Mouse (Mus musculus): ENCODE data around the gene Smpd2. TPM values are rescaled to one million over a fixed set of nuclear protein-coding genes. Genes with fewer than 3 reads are reported as not detected.

Gene Smpd2
- polyA plus RNA-seq, 1 experiment from 2014 or later = 55.0 TPM

DNA sequence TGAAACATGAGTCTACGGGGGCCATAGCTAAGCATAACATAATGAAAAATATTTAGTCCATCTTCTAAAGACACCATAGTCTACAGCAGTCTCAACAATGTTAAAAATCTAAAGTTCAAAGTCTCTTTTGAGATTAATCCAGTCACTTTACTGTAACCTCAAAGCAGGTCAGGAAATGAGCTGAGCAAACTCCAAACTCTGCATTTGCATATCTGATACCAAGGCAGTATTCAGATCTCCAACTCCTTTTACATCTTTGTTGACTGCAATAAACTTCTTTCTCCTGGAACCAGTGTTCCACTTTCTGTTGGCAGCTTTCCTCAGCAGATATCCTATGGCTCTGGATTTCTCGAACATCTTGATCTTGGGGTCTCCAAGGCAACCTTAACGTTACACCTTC, 19.5 kb downstream of the Smpd2 start:
- Histone ChIP-seq H3K27me3 (ENCODE audit: control insufficient read depth, insufficient read depth, low read length) (no peaks in the 10 kb centered on the region), H3K9ac (ENCODE audit: low read length) (no peak overlapping the region), H3K36me3 (ENCODE audit: control insufficient read depth, insufficient read depth) (0 out of 2 replicates have a peak, but pooled peaks cover 3% of the 10 kb centered on the region), H3K9me3 (replicated peaks; ENCODE audit: control insufficient read depth, low read length) (no peaks in the 10 kb centered on the region), H3K4me3 (ENCODE audit: low read length) (no peak overlapping the region), H3K27ac (ENCODE audit: low read length) (no peak overlapping the region), H3K4me1 (ENCODE audit: control insufficient read depth, insufficient read depth, low read length) (peaks cover 29% of the 10 kb centered on the region), H3K4me2 (ENCODE audit: low read depth, low read length) (no peak overlapping the region)
- no peak for ATAC-seq (replicated peaks; ENCODE audit: extremely low read depth, insufficient read depth, low FRiP score)
- WGBS = 88% methylated on average over 3 of the region's 3 CpGs

DNA sequence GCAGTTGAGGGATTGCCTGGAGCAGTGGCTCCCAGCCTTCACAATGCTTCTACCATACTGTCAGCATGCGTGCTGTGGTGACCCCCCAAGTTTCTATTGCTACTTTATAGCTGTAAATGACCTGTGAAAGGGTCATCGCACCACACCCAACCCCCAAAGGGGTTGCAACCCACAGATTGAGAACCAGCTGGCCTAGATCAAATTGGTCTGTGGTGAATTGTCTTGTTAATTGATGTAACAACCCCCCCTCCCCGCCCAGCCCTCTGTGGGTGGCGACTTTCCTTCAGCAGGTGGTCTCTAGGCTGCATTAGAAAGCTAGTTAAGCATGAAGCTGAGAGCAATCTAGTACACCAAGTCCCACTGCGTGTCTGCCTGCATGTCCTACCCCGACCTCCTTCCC, 22.8 kb downstream of the Smpd2 start:
- Histone ChIP-seq H3K4me3 (ENCODE audit: low read length) (no peak overlapping the region), H3K9ac (ENCODE audit: low read length) (no peak overlapping the region), H3K36me3 (ENCODE audit: control insufficient read depth, insufficient read depth) (peaks cover 14% of the 10 kb centered on the region), H3K4me2 (ENCODE audit: low read depth, low read length) (no peak overlapping the region), H3K4me1 (ENCODE audit: control insufficient read depth, insufficient read depth, low read length) (peaks cover 4% of the 10 kb centered on the region), H3K27ac (ENCODE audit: low read length) (no peak overlapping the region), H3K9me3 (replicated peaks; ENCODE audit: control insufficient read depth, low read length) (no peaks in the 10 kb centered on the region), H3K27me3 (ENCODE audit: control insufficient read depth, insufficient read depth, low read length) (no peaks in the 10 kb centered on the region)
- WGBS = 68% methylated on average over 6 of the region's 6 CpGs
- ATAC-seq (replicated peaks; ENCODE audit: extremely low read depth, insufficient read depth, low FRiP score) = no peak

DNA sequence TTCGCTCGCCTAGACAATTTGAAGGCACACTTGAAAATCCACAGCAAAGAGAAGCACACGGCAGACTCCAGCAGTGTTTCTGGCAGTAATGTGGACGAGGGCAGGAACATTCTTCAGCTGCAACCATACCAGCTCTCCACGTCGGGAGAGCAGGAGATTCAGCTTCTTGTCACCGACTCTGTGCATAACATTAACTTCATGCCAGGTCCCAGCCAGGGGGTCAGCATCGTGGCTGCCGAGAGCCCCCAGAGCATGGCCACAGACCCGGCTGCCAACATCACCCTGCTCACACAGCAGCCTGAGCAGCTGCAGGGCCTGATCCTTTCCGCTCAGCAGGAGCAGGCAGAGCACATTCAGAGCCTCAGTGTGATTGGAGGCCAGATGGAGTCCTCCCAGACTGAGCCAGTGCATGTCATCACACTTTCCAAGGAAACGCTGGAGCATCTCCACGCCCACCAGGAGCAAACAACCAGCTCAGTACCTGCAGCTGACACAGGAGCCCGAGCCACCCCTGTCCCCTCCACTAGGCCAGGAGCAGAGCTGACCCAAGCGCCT, 25.7 kb downstream of the Smpd2 start:
- Histone ChIP-seq H3K36me3 (ENCODE audit: control insufficient read depth, insufficient read depth) (peaks cover 14% of the 10 kb centered on the region), H3K4me1 (ENCODE audit: control insufficient read depth, insufficient read depth, low read length) (peaks cover 7% of the 10 kb centered on the region), H3K9me3 (replicated peaks; ENCODE audit: control insufficient read depth, low read length) (no peaks in the 10 kb centered on the region), H3K4me3 (ENCODE audit: low read length) (no peak overlapping the region), H3K27ac (ENCODE audit: low read length) (no peak overlapping the region), H3K9ac (ENCODE audit: low read length) (no peak overlapping the region), H3K27me3 (ENCODE audit: control insufficient read depth, insufficient read depth, low read length) (no peaks in the 10 kb centered on the region), H3K4me2 (ENCODE audit: low read depth, low read length) (no peak overlapping the region)
- ATAC-seq (replicated peaks; ENCODE audit: extremely low read depth, insufficient read depth, low FRiP score) = no peak
- 62% methylated on average over 15 of the region's 15 CpGs for WGBS

DNA sequence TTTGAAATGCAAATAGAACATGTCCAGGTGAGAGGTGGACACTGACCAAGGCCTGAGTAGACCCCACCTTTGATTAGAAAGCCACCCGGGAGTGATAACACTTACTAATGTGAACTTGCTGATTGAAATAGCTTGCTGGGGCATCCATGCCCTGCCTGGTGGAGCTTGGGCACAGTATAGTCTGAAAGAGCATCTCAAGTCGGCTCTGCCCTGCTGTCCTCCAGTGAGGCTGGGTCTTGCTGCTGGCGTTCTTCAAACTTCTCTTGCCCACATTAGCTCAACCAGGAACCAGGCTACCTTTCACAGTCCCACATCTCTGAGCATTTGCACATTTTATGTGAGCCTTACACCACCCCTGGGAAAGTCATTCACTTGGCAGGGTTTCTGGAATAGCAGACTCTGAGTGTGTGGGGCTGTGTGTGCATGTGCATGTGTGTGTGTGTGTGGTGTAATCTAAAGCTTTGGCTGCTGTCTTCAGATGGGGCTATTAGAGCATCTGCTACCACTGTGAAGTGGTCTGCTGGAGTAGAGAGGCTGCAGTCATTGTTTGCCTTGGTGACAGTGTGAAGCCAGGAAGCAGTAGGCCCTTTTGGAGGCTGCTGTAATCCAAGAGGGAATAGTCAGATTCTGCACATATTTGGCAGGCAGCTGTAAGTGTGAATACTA, 29.0 kb downstream of the Smpd2 start:
- H3K36me3 ChIP-seq (ENCODE audit: control insufficient read depth, insufficient read depth) = peaks cover 18% of the 10 kb centered on the region
- ATAC-seq (replicated peaks; ENCODE audit: extremely low read depth, insufficient read depth, low FRiP score) = no peak
- no peak overlapping the region for H3K4me2 ChIP-seq (ENCODE audit: low read depth, low read length)
- no peaks in the 10 kb centered on the region for H3K27me3 ChIP-seq (ENCODE audit: control insufficient read depth, insufficient read depth, low read length)
- H3K9me3 ChIP-seq (replicated peaks; ENCODE audit: control insufficient read depth, low read length) = no peaks in the 10 kb centered on the region
- peaks cover 13% of the 10 kb centered on the region for H3K4me1 ChIP-seq (ENCODE audit: control insufficient read depth, insufficient read depth, low read length)
- 86% methylated on average over 3 of the region's 3 CpGs for WGBS
- no peak overlapping the region for H3K27ac ChIP-seq (ENCODE audit: low read length)
- no peak overlapping the region for H3K4me3 ChIP-seq (ENCODE audit: low read length)
- no peak overlapping the region for H3K9ac ChIP-seq (ENCODE audit: low read length)

DNA sequence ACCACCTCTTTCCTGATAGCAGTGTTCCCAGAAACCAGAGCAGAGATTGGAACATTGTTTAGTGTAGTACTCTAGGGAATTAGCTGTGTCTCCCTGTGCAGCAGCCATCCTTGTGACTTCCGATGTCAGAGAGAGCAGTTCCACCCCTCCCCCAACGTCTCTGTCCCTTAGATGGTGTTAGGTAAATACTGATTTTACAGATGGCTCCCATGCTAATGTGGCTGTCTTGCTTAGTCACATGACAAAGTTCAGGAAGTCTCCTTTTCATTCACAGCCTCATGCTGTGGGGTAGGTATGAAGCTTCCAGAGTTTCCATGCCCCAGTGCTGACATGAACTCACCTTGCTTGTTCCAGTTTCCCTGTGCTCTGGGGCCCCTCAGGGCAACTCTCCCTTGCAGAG, 29.7 kb downstream of the Smpd2 start:
- WGBS = 15% methylated on average over 2 of the region's 2 CpGs
- peaks cover 16% of the 10 kb centered on the region for H3K4me1 ChIP-seq (ENCODE audit: control insufficient read depth, insufficient read depth, low read length)
- H3K9me3 ChIP-seq (replicated peaks; ENCODE audit: control insufficient read depth, low read length) = no peaks in the 10 kb centered on the region
- peaks cover 21% of the 10 kb centered on the region for H3K36me3 ChIP-seq (ENCODE audit: control insufficient read depth, insufficient read depth)
- H3K4me3 ChIP-seq (ENCODE audit: low read length) = no peak overlapping the region
- no peak overlapping the region for H3K4me2 ChIP-seq (ENCODE audit: low read depth, low read length)
- no peak for ATAC-seq (replicated peaks; ENCODE audit: extremely low read depth, insufficient read depth, low FRiP score)
- no peaks in the 10 kb centered on the region for H3K27me3 ChIP-seq (ENCODE audit: control insufficient read depth, insufficient read depth, low read length)
- H3K9ac ChIP-seq (ENCODE audit: low read length) = no peak overlapping the region
- H3K27ac ChIP-seq (ENCODE audit: low read length) = no peak overlapping the region

DNA sequence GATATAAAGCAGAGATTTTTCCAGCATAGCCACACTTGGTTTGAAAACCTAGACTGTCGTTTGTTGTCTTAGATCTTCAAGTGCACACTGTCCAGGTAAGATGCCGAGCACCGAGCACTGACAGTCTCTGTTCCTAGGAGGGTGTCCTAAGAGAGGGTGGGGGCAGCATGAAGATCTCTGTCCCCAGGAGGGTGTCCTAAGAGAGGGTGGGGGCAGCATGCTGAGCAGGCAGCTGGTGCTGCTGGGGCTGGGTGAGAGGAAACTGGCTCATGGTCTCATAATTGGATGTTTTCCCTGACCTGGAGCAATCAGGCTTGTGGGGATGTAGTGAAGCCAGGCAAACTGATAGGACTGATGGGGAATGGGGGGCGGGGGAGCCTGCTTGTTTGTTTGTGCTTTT, 30.2 kb downstream of the Smpd2 start:
- Histone ChIP-seq H3K36me3 (ENCODE audit: control insufficient read depth, insufficient read depth) (peaks cover 19% of the 10 kb centered on the region), H3K9me3 (replicated peaks; ENCODE audit: control insufficient read depth, low read length) (no peaks in the 10 kb centered on the region), H3K27ac (ENCODE audit: low read length) (no peak overlapping the region), H3K4me2 (ENCODE audit: low read depth, low read length) (no peak overlapping the region), H3K9ac (ENCODE audit: low read length) (no peak overlapping the region), H3K27me3 (ENCODE audit: control insufficient read depth, insufficient read depth, low read length) (no peaks in the 10 kb centered on the region), H3K4me3 (ENCODE audit: low read length) (no peak overlapping the region), H3K4me1 (ENCODE audit: control insufficient read depth, insufficient read depth, low read length) (peaks cover 16% of the 10 kb centered on the region)
- no peak for ATAC-seq (replicated peaks; ENCODE audit: extremely low read depth, insufficient read depth, low FRiP score)
- 75% methylated on average over 4 of the region's 4 CpGs for WGBS

DNA sequence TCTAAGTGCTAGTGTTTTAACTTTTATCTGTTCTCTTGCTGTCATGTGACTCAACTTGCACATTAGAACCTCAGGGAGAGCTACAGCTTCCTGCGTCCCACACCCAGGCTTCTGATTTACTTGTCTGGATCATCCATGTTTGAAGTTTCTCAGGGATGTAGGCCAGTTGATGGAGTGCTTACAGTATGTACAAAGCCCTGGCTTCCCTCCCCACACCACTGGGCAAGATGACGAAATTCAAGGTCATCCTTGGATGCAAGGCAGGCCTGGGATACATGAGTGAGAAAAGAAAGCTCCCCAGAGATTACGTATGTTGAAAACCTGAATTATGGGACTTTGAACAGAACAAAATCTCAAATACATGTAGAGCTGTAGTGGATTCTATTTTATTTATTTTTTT, 37.4 kb downstream of the Smpd2 start:
- H3K27ac ChIP-seq (ENCODE audit: low read length) = no peak overlapping the region
- no peak overlapping the region for H3K4me2 ChIP-seq (ENCODE audit: low read depth, low read length)
- no peak for ATAC-seq (replicated peaks; ENCODE audit: extremely low read depth, insufficient read depth, low FRiP score)
- H3K9ac ChIP-seq (ENCODE audit: low read length) = no peak overlapping the region
- no peaks in the 10 kb centered on the region for H3K9me3 ChIP-seq (replicated peaks; ENCODE audit: control insufficient read depth, low read length)
- H3K36me3 ChIP-seq (ENCODE audit: control insufficient read depth, insufficient read depth) = peaks cover 17% of the 10 kb centered on the region
- H3K4me3 ChIP-seq (ENCODE audit: low read length) = no peak overlapping the region
- H3K27me3 ChIP-seq (ENCODE audit: control insufficient read depth, insufficient read depth, low read length) = no peaks in the 10 kb centered on the region
- H3K4me1 ChIP-seq (ENCODE audit: control insufficient read depth, insufficient read depth, low read length) = peaks cover 27% of the 10 kb centered on the region
- WGBS = 87% methylated on average over 3 of the region's 3 CpGs

DNA sequence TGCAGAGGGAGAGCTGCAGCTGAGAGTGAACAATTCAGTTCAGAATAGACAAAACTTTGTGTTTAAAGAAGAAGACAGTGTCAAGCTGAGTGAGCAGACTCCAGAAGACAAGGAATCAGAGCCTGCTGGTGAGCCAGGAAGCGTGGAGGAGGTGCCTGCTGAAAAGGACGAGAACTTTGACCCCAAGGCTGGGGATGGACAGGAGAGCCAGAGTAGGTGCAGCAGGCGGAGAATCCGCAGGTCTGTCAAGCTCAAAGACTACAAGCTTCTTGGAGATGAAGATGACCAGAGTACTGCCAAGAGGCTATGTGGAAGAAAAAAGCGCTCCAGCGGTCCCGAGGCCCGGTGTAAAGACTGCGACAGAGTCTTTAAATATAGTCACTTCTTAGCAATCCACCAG, 38.5 kb downstream of the Smpd2 start:
- Histone ChIP-seq H3K4me1 (ENCODE audit: control insufficient read depth, insufficient read depth, low read length) (peaks cover 26% of the 10 kb centered on the region), H3K4me2 (ENCODE audit: low read depth, low read length) (no peak overlapping the region), H3K27ac (ENCODE audit: low read length) (no peak overlapping the region), H3K36me3 (ENCODE audit: control insufficient read depth, insufficient read depth) (peaks cover 15% of the 10 kb centered on the region), H3K27me3 (ENCODE audit: control insufficient read depth, insufficient read depth, low read length) (no peaks in the 10 kb centered on the region), H3K9me3 (replicated peaks; ENCODE audit: control insufficient read depth, low read length) (no peaks in the 10 kb centered on the region), H3K9ac (ENCODE audit: low read length) (no peak overlapping the region), H3K4me3 (ENCODE audit: low read length) (no peak overlapping the region)
- 94% methylated on average over 9 of the region's 9 CpGs for WGBS
- ATAC-seq (replicated peaks; ENCODE audit: extremely low read depth, insufficient read depth, low FRiP score) = no peak

DNA sequence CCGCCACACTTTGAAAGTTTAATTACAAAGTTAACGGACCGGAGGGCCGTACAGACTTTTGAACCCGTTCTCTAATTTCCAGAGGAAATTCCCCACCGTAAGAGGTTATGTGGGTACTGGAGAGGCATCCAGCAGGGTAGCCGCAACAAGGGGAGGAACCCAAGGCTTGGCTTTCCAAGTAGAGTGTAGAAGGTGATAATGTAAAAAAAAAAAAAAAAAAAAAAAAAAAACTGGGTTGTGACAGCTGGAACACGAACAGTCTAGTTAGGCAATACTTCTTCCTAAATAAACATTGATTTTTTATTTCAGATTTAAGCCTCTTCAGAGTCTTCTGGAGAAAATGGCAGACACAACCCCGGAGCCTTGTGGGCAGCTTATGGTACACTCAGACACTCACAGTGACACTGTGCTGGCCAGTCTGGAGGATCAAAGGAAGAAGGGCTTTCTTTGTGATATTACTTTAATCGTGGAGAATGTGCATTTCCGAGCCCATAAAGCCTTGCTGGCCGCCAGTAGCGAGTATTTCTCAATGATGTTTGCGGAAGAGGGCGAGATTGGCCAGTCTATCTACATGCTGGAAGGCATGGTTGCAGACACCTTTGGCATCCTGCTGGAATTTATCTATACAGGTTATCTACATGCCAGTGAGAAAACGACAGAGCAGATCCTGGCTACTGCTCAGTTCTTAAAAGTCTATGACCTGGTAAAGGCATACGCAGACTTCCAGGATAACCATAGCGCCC, 39.2 kb downstream of the Smpd2 start:
- peaks cover 14% of the 10 kb centered on the region for H3K36me3 ChIP-seq (ENCODE audit: control insufficient read depth, insufficient read depth)
- WGBS = 51% methylated on average over 18 of the region's 18 CpGs
- H3K9me3 ChIP-seq (replicated peaks; ENCODE audit: control insufficient read depth, low read length) = no peaks in the 10 kb centered on the region
- peak overlapping the region; percentile 68 for H3K27ac ChIP-seq (ENCODE audit: low read length)
- peak overlapping the region; percentile 93 for H3K4me3 ChIP-seq (ENCODE audit: low read length)
- peak overlapping the region; percentile 95 for H3K9ac ChIP-seq (ENCODE audit: low read length)
- ATAC-seq (replicated peaks; ENCODE audit: extremely low read depth, insufficient read depth, low FRiP score) = no peak
- H3K4me2 ChIP-seq (ENCODE audit: low read depth, low read length) = peak overlapping the region; percentile 76
- H3K4me1 ChIP-seq (ENCODE audit: control insufficient read depth, insufficient read depth, low read length) = peaks cover 19% of the 10 kb centered on the region
- H3K27me3 ChIP-seq (ENCODE audit: control insufficient read depth, insufficient read depth, low read length) = no peaks in the 10 kb centered on the region

All from heart, embryonic 16.5 days (tissue).